Mouse (Mus musculus) liver, adult 2 months (tissue): ENCODE measurements at regions not wholly inside any gene's neighbourhood (a gene's known extent, or its start where the extent isn't known, plus 50 kb on each side); places are given as distances from the start of the nearest gene placed in this dataset.

Source experiments
- CTCF ChIP-seq: fragments of 200-500 bp; IDR thresholded peaks from 2 replicates; pipeline ENCODE4 v1.5.1; 2011; ENCODE audit warnings: low read depth, low read length, control low read depth
- POLR2A ChIP-seq: fragments of 200-500 bp; IDR thresholded peaks from 2 replicates; pipeline ENCODE4 v1.6.1; 2011; ENCODE audit warnings: low read length, control low read depth; ENCODE audit not compliant: insufficient read depth; ENCODE audit errors: extremely low read depth

- TF ChIP-seq POLR2A: no peak
- no peak for TF ChIP-seq CTCF
Measured at GRCm38 (mm10) chr1:103796337-103796736, 972.0 kb upstream of the Cdh20 start.
